Mouse (Mus musculus) Patski (cell line): Measurements from ENCODE around the gene Kcnip1. TPM values are rescaled to one million over a fixed set of nuclear protein-coding genes. Genes with fewer than 3 reads are reported as not detected.

Experiments
- ATAC-seq: fragments of 100-300 bp; one replicate; pipeline ENCODE4 v1.8.0; 2021
- CTCF ChIA-PET: fragments of 350-600 bp; sonication (Branson Sonifier 250); formaldehyde crosslinking; loops from one replicate; lab custom pipeline; 2022; ENCODE audit warnings: inconsistent platforms; lab: Charles Lee
- POLR2A ChIA-PET: fragments of 350-600 bp; sonication (Branson Sonifier 250); formaldehyde crosslinking; loops from one replicate; lab custom pipeline; 2022; ENCODE audit warnings: antibody characterized with exemption, inconsistent platforms; lab: Charles Lee
- DNase-seq: peaks from one replicate; pipeline ENCODE4 v3.0.0-alpha.2; 2011; ENCODE audit warnings: low read depth, low spot score
- H3K27me3 ChIP-seq: fragments of 371-371 bp; one replicate; pipeline ENCODE4 v1.5.1; 2021
- CTCF ChIP-seq: fragments of 100-300 bp; IDR thresholded peaks from one replicate; pipeline ENCODE4 v1.5.1; 2021
- in situ Hi-C: fragments of 300-500 bp; cut with MboI; formaldehyde crosslinking; loops from 3 replicates; pipeline ENCODE4 v1.11.1; 2018; ENCODE audit warnings: low pct_unique_long_range_greater_than_20kb, mixed read lengths
- polyA plus RNA-seq: library from polyadenylated mRNA; unstranded; gene quantifications from one replicate; pipeline ENCODE4 v1.2.3, GENCODE M21; 2021

The Kcnip1 gene
- polyA plus RNA-seq, 1 experiment from 2014 or later, result not detected

DNA sequence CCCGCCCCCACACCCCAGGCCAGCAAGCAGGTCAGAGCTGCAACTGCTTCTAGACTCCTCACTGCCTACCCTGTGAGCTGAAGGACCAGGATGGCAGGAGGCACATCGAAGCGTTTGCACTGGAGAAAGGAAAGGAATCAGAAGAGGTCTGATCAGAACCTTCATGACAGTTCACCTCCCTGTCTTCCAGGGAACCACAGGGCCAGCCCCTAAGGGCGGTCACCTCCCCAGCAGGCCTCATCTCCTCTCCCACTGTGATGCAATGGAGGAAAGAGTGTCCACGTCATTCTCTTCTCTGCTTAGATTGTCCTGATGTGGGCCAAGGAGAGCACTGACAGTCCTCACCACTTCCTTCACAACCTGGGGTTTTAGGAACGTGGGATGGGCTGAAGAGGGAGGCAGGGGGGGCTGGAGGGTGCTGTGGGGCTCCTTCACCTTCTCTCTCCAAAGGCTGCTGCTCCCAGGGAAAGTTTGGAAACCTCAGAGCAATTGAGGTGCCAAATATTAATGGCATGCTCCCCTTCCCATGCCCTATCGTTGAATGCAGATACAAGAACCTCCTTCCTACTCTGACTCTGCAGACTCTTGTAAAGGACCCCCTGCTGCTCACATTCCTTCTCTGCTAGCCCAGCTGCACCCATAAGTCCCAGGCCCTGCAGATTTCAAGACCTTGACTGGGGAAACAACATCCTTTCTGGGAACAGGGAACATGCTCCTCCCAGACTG lies 17.3 kb upstream of the Kcnip1 start:
- ChIA-PET POLR2A (no interaction called here), CTCF (interaction anchor here (1.4 kb wide), 1 partner anchor 39 kb away, joined by 3 read pairs; no protein-coding TSS in a partner anchor)
- H3K27me3 ChIP-seq, result peaks cover 10% of the 10 kb centered on the region
- TF ChIP-seq CTCF, result no peak
- DNase-seq (no peak), ATAC-seq (no peak)
- in situ Hi-C loops, result no loop called here

DNA sequence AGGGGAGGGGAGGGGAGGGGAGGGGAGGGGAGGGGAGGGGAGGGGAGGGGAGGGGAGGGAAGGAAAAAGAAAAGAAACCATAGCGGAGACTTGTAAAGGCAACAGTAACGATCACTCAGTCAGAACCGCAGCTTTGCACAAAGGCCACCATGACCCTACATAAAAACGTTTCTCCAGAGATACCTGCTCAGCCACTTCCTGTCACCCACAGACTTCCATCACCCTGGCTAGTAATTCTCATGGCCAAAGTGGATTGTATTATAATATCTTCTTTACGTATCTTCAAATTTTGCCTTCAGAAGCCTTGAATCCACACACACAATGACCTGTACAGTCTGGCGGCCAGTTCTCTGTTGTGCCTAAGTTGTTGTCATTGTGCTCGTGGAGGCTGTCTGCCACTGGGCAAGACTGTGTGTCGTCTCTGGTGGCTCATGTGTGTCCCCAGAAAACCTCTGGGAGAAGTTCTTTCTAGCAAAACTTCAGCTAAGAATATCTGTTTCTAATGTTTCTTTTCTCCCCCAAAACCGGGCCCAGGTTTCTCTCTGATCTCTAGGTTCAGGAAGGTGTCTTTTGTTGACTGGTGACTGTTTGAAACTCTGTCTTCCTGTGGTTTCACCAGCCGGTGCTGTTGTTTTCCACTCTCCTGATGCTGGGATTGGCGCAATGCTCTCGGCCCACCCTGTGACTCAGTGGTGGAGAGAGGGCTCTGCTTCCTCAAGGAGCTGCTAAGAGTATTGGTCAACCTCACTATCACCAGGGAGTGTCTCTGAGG lies 16.6 kb upstream of the Kcnip1 start:
- ATAC-seq (no peak), DNase-seq (no peak)
- ChIA-PET POLR2A (no interaction called here), CTCF (interaction anchor here (0.9 to 1.7 kb wide), 3 partner anchors 12 to 38 kb away, joined by 3 to 5 read pairs (median 4); no protein-coding TSS in a partner anchor)
- in situ Hi-C loops, result loop anchor here (10.0 kb wide), 1 partner anchor 275 kb away; no protein-coding TSS in a partner anchor
- no peak for TF ChIP-seq CTCF
- H3K27me3 ChIP-seq, result peaks cover 10% of the 10 kb centered on the region

DNA sequence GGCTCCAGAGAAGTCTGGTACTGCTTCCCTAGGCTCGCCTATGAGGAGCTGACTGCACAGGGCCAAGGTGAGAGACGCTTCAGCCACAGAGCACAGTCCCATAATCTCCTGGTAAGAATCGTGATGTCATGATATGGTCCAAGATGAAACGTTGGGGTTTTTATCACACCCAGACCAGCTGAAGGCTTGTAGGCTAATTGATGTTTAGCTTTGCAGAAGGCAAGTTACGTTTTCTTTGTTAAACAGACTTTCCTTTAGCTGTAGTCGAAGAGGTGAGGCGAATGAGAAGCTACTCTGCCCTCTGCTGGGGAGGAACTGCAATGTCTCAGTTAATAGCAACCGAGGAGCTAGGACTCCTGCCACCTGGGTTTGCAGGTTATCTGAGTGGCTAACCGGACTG lies 15.8 kb upstream of the Kcnip1 start:
- in situ Hi-C loops, result loop anchor here (10.0 kb wide), 1 partner anchor 274 kb away; no protein-coding TSS in a partner anchor
- POLR2A ChIA-PET, result no interaction called here
- CTCF ChIA-PET, result interaction anchor here (0.9 to 1.7 kb wide), 3 partner anchors 13 to 37 kb away, joined by 3 to 5 read pairs (median 4); no protein-coding TSS in a partner anchor
- peaks cover 10% of the 10 kb centered on the region for H3K27me3 ChIP-seq
- DNase-seq (no peak), ATAC-seq (no peak)
- TF ChIP-seq CTCF, result peak; percentile 73

DNA sequence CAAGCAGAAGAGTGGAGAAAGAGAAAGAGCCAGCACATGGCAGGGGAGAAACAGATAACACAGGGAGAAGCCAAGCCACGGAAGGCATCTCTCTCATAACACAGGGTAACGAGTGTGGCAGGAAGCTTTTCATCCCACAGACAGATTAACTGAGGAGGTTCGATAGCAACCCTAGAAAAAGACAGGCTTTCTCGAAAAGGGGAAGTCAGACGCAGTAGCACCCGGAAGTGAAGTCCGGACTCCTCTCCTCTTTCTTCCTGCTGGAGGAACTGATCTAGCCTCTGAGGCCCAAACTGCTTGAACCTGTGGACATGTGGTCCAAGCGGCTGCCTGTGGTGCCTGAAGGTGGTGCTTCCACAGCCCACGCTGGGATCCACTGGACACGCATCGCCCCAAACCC lies 15.3 kb upstream of the Kcnip1 start:
- CTCF ChIA-PET, result interaction anchor here (0.7 to 1.7 kb wide), 2 partner anchors 11 to 13 kb away, joined by 3 to 5 read pairs; no protein-coding TSS in a partner anchor

DNA sequence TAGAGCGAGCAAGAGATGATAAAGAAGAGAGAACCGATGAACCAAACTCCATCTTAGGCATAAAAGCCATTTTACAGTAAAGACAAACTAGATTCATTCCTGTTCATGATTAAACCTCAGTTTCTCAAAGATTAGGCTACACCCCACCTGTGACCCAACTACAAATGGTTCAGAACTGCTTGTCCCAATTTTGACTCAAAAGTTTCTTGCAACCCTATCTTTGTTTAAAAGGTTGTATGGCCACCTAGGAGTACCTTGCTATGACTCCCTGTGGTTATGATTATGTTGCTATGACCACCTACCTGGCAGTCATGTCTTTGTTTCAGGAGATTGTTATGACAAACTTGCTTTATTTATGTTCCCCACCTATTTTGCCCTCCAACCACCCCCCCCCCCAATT lies 14.7 kb upstream of the Kcnip1 start:
- CTCF ChIA-PET, result interaction anchor here (0.7 kb wide), 1 partner anchor 10 kb away, joined by 3 read pairs; no protein-coding TSS in a partner anchor
- DNase-seq (no peak), ATAC-seq (no peak)
- POLR2A ChIA-PET, result no interaction called here
- in situ Hi-C loops, result loop anchor here (10.0 kb wide), 1 partner anchor 273 kb away; no protein-coding TSS in a partner anchor
- no peak for TF ChIP-seq CTCF
- H3K27me3 ChIP-seq, result peaks cover 13% of the 10 kb centered on the region

More for the DNA sequence above, 15.3 kb upstream of the Kcnip1 start:
- POLR2A ChIA-PET, result no interaction called here
- peaks cover 13% of the 10 kb centered on the region for H3K27me3 ChIP-seq
- in situ Hi-C loops, result loop anchor here (10.0 kb wide), 1 partner anchor 273 kb away; no protein-coding TSS in a partner anchor
- TF ChIP-seq CTCF, result no peak
- no peak for ATAC-seq
- no peak for DNase-seq

DNA sequence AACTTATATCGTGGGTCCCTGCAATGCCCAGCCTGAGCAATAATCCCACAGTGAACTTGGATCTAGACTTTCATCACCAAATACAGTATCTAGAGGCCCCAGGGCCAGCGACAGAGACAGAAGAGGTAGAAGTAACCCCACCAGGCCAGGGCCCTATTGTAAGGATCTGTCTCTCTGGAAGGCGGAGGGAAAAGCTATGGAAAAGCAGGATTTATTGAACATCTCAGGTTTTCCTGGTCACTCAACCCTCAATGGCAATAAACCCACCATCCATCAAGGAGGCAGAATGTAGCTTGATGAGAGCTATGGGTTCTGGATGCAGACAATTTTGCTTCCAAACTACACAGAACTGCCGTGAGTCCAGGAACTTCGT lies 9.6 kb upstream of the Kcnip1 start:
- no peak for ATAC-seq
- ChIA-PET CTCF (interaction anchor here (1.0 kb wide), 1 partner anchor 33 kb away, joined by 3 read pairs; no protein-coding TSS in a partner anchor), POLR2A (no interaction called here)
- in situ Hi-C loops, result loop anchor here (10.0 kb wide), 1 partner anchor 268 kb away; no protein-coding TSS in a partner anchor
- TF ChIP-seq CTCF, result no peak
- no peak for DNase-seq
- H3K27me3 ChIP-seq, result peaks cover 15% of the 10 kb centered on the region

DNA sequence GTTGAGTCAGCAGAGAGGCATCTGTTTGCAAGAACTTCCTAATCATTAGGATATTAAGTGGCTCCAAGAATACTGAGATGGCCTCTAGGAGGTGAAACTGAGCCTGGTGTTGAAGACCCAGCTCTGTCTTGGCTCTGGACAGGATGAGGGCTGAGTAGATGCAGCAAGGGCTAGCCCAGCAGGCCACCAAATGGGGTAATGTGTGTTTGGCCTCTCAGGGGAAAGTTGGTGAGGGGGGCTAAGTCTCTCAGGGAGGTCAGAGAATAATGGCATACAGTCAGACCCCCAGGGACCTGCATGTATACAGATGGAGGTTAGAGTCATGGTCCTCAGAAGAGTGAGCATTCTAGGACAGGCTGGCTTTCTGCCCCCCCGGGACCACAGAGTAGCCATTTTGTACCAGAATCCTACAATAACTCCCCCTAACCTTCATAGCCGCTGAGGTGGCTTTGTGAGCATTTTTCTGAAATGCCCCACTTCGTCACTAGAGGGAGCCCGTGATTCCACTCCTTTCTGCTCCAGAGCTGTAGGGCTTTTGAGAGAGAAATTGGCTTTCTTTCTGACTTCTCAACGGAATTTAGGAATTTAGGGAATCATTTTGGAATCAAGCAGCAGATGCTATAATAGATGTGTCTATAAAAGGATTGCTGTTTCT lies 9.1 kb upstream of the Kcnip1 start:
- DNase-seq (no peak), ATAC-seq (no peak)
- ChIA-PET POLR2A (no interaction called here), CTCF (interaction anchor here (1.0 kb wide), 1 partner anchor 33 kb away, joined by 3 read pairs; no protein-coding TSS in a partner anchor)
- in situ Hi-C loops, result loop anchor here (10.0 kb wide), 1 partner anchor 267 kb away; no protein-coding TSS in a partner anchor
- H3K27me3 ChIP-seq, result peaks cover 16% of the 10 kb centered on the region
- TF ChIP-seq CTCF, result peak; percentile 58

DNA sequence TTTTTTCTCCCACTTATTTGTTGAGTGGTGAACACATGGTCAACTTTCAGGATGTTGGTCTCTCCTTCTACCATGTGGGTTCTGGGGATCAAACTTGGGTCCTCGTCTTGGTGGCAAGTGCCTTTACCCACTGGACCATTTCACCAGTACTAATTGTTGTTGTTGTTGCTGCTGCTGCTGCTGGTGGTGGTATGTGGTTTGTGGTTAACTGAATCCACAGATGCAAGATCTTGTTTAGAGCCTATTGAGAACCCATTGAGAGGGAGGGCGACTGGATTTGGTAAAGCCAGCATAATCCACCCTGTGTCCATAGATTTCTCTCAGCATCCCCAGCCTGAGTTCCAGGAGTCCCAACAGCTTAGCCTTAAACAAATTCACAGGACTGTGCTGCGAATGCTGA lies 7.5 kb upstream of the Kcnip1 start:
- no peak for DNase-seq
- peaks cover 10% of the 10 kb centered on the region for H3K27me3 ChIP-seq
- POLR2A ChIA-PET, result no interaction called here
- CTCF ChIA-PET, result no interaction called here
- no peak for ATAC-seq
- in situ Hi-C loops, result loop anchor here (10.0 kb wide), 1 partner anchor 266 kb away; no protein-coding TSS in a partner anchor
- no peak for TF ChIP-seq CTCF

DNA sequence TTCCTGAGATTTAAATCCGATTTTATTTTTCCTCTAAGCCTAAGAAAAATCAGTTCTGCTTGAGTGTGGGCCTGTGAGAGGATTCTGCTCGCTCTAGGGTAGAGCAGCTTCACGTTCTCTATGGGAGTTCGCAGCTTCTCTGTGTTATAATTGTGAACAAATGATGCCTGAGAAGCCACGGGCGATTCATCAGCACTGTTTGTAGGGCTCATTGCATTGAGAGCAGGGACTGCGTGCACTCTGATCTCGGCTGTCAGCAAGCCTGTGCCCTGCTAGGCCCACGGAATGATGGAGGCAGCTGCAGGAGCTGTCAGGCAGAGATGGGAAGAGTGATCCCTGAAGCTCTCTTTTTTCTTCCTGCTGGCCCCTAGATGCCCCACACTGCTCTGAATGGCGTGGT lies 5.3 kb upstream of the Kcnip1 start:
- ChIA-PET CTCF (no interaction called here), POLR2A (no interaction called here)
- in situ Hi-C loops, result no loop called here
- no peak for TF ChIP-seq CTCF
- DNase-seq, result no peak
- ATAC-seq, result no peak
- peaks cover 16% of the 10 kb centered on the region for H3K27me3 ChIP-seq

DNA sequence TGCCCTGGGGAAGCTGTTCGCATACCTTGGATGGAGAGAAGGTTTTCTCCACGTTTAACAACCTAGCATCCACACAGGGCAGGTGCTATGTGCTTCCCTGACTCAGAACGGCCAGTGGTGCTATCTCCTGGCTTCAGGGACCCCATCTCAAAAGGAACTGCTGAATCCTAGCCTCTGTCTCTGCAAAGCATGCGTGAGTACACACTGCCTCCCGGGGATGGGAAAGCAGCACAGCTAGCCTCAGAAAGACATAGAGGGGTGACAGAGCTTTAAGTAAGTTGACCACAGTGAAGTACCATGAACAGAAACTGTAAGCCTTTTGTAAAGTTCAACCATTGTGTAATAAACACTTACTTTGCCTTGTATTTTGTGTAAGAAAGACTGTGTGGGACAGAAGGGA lies 544 bp upstream of the Kcnip1 start:
- DNase-seq (no peak), ATAC-seq (no peak)
- in situ Hi-C loops, result no loop called here
- TF ChIP-seq CTCF, result no peak
- ChIA-PET POLR2A (no interaction called here), CTCF (no interaction called here)
- H3K27me3 ChIP-seq, result peaks cover 35% of the 10 kb centered on the region
